Mouse (Mus musculus) midbrain, embryonic 13.5 days (tissue): ENCODE results near the gene Crnkl1. TPM values are rescaled to one million over a fixed set of nuclear protein-coding genes. Genes with fewer than 3 reads are reported as not detected.

ENCODE experiments used
- microRNA-seq: library from miRNA; unstranded; fragments of <30 nt; microRNA quantifications from one replicate; pipeline ENCODE4, GENCODE M21; 2016
- polyA plus RNA-seq: library from polyadenylated mRNA; unstranded; fragments of >200 nt; fragmentation: Nextera tagmentation; extraction: Ambion mirVana; gene quantifications from 2 replicates; pipeline ENCODE4 v1.2.1, GENCODE M21; 2015

The Crnkl1 gene
- polyA plus RNA-seq, 1 experiment from 2014 or later, result 35.6 TPM

Small RNA genes lying within 50 kb of the gene (microRNA-seq; reads per million reads assigned to microRNA genes)
- not detected for gene Gm25026

Other genes with a start within 250 kb of the Crnkl1 start
- gene Naa20, start 32.9 kb downstream of the Crnkl1 start, polyA plus RNA-seq, result 119 and 126 TPM in 2 replicates
- 1.7 and 1.8 TPM in 2 replicates for gene Cfap61, start 230 bp downstream of the Crnkl1 start, polyA plus RNA-seq